Mouse (Mus musculus) kidney, adult 2 months (tissue): ENCODE data around the gene Nme2. TPM values are rescaled to one million over a fixed set of nuclear protein-coding genes. Genes with fewer than 3 reads are reported as not detected.

ENCODE experiments used
- DNase-seq: peaks from one replicate; pipeline ENCODE4 v3.0.0; 2021
- H3K27ac ChIP-seq: fragments of 200-500 bp; 2 replicates; pipeline ENCODE4 v1.5.1; 2012; ENCODE audit warnings: low read depth, low read length, control low read depth, inconsistent platforms; ENCODE audit not compliant: insufficient read depth
- H3K27me3 ChIP-seq: fragments of 200-500 bp; replicated peaks from 2 replicates; pipeline ENCODE4 v1.6.1; 2012; ENCODE audit warnings: mild to moderate bottlenecking, moderate library complexity, low read length, inconsistent platforms; ENCODE audit not compliant: control insufficient read depth, insufficient read depth
- H3K36me3 ChIP-seq: fragments of 200-500 bp; 2 replicates; pipeline ENCODE4 v1.6.1; 2012; ENCODE audit warnings: mild to moderate bottlenecking, moderate library complexity, low read length, inconsistent platforms; ENCODE audit not compliant: control insufficient read depth, insufficient read depth
- H3K4me1 ChIP-seq: fragments of 200-500 bp; 2 replicates; pipeline ENCODE4 v1.6.1; 2011; ENCODE audit warnings: low read length; ENCODE audit not compliant: control insufficient read depth, insufficient read depth
- H3K4me3 ChIP-seq: fragments of 200-500 bp; 2 replicates; pipeline ENCODE4 v1.5.1; 2011; ENCODE audit warnings: mild to moderate bottlenecking, low read depth, low read length, control low read depth; ENCODE audit not compliant: insufficient read depth
- CTCF ChIP-seq: fragments of 200-500 bp; conservative IDR thresholded peaks from 2 replicates; pipeline ENCODE4 v1.5.1; 2011; ENCODE audit warnings: low read depth, mild to moderate bottlenecking, control low read depth, low read length, moderate library complexity, mixed read lengths; ENCODE audit not compliant: insufficient read depth, insufficient read length
- POLR2A ChIP-seq: fragments of 200-500 bp; IDR thresholded peaks from one replicate; pipeline ENCODE4 v1.6.1; 2011; ENCODE audit warnings: low read depth, low read length, control low read depth
- WGBS: fragments of 180-500 bp; shearing (Covaris S2); methylation state at CpG from one replicate; pipeline ENCODE4 v1.1.7; 2018; 5-methylcytosine and 5-hydroxymethylcytosine counted together
- polyA plus RNA-seq: library from polyadenylated mRNA; depleted of rRNA; stranded (reverse); fragments of >200 nt; gene quantifications from 2 replicates; pipeline ENCODE4 v1.2.3, GENCODE M21; 2012

The Nme2 gene
- polyA plus RNA-seq, 1 experiment: 386 TPM

DNA sequence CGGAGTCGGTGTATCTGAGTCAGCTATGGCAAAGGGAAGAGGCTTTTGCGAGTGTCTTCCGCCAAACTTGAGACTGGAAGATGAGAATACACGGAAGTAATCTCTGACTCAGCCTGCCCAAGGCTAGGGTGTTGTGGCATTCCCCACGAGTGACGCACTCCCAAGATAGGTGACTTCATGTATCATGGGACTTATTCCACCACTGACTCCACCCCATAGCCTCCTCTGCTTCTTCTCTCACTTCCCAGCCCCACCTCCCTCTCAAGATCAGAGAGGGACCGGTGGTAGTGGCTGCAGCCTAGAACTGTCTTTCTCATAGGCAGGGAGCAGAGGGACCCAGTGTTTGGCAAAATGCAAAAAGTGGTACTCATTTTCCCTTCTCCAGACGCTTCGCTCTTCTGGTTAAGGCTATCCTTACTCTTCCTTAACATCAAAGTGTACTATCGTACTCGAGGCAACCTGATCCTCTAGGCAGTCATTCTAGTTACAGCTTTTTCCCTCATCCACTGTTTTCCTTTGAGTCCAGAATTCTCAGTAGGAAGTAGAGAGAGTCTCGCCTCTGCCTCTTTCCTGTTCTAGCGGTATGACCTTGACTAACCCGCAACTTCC lies 39.2 kb upstream of the Nme2 start:
- H3K27me3 ChIP-seq: no peaks in the 10 kb centered on the region
- H3K36me3 ChIP-seq: no peaks in the 10 kb centered on the region
- peaks cover 24% of the 10 kb centered on the region; the same call in 1 of the 2 replicates for H3K4me1 ChIP-seq
- 2% methylated on average over 15 of the region's 15 CpGs for WGBS
- peak overlapping the region; percentile 99 for H3K27ac ChIP-seq
- TF ChIP-seq POLR2A (no peak), CTCF (no peak)
- peak overlapping the region; percentile 78 for H3K4me3 ChIP-seq
- DNase-seq: peak; percentile 96

DNA sequence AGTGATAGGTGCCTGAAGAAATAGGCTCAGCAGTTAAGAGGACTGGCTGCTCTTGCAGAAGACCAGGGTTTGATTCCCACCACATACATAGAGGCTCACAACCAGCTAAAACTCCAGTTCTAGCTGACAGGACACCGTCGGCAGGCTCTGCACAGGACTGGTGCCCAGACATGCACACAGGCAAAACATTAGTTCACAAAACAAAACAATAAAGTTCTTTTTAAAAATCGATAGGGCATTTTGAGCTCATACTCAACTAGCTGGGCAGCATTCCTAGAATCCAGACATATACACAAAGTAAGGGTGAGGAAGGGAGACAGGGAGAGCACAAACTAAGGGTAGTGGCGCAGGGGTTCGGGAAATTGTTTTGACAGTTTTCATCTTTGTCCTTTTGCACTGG lies 38.5 kb upstream of the Nme2 start:
- TF ChIP-seq CTCF: no peak
- TF ChIP-seq POLR2A: no peak
- 32% methylated on average over 5 of the region's 5 CpGs for WGBS
- no peaks in the 10 kb centered on the region for H3K36me3 ChIP-seq
- H3K27ac ChIP-seq: peak overlapping the region; percentile 99
- DNase-seq: no peak
- H3K4me3 ChIP-seq: peak overlapping the region; percentile 78; the same call in 1 of the 2 replicates
- no peaks in the 10 kb centered on the region for H3K27me3 ChIP-seq
- peaks cover 20% of the 10 kb centered on the region; the same call in 1 of the 2 replicates for H3K4me1 ChIP-seq

GRCm38 (mm10) chr11:93988328-93989062 lies 32.4 kb upstream of the Nme2 start:
- Histone ChIP-seq H3K36me3 (no peaks in the 10 kb centered on the region), H3K27ac (peak overlapping the region; percentile 94), H3K27me3 (no peaks in the 10 kb centered on the region), H3K4me1 (peaks cover 16% of the 10 kb centered on the region), H3K4me3 (no peak overlapping the region)
- WGBS: 46% methylated on average over 12 of the region's 12 CpGs
- peak; percentile 85 for DNase-seq
- TF ChIP-seq POLR2A (no peak), CTCF (no peak)

DNA sequence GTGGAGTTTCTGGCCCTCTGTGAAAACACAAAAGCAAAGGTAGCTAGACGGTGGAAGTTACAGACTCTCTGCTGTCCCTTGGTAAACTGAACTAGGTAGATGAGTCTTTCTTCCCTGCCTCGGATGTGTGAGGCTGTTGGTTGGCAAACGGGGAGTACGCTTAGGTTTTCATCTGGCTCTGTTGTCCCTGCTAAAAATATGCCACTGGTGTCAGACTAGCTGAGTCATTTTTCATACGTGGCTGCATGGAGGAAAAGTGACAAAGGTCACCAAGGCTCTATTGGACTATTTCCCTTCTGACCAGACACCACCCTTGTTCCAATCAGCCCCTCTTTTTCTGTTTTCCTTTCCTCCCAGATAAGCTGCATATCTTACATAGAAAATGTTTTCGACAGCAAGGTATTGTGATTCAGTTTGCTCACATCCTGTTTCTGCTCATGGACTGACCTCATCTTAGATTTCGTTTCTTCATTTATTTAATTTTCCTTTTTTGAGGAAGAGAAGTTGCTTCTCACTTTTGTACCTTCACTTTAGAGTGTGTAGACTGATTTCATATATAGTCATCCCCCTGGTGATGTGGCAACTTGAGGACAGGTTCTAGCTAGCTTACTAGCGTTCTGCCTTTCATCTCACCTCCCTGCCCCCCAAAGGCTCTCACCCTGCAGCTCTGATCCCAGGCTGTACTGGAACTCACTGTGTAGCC lies 31.7 kb upstream of the Nme2 start:
- WGBS: 44% methylated on average over 8 of the region's 8 CpGs
- Histone ChIP-seq H3K4me1 (peaks cover 16% of the 10 kb centered on the region), H3K27ac (peak overlapping the region; percentile 94), H3K36me3 (no peaks in the 10 kb centered on the region), H3K27me3 (no peaks in the 10 kb centered on the region), H3K4me3 (no peak overlapping the region)
- peak; percentile 74 for DNase-seq
- TF ChIP-seq CTCF (no peak), POLR2A (no peak)

- H3K27ac ChIP-seq: peak overlapping the region; percentile 94
- WGBS: 88% methylated on average over 4 of the region's 4 CpGs
- peaks cover 16% of the 10 kb centered on the region for H3K4me1 ChIP-seq
- H3K4me3 ChIP-seq: no peak overlapping the region
- H3K36me3 ChIP-seq: no peaks in the 10 kb centered on the region
- DNase-seq: no peak
- H3K27me3 ChIP-seq: no peaks in the 10 kb centered on the region
- TF ChIP-seq CTCF: no peak
Observed at GRCm38 (mm10) chr11:93987026-93987425, 31.0 kb upstream of the Nme2 start.

DNA sequence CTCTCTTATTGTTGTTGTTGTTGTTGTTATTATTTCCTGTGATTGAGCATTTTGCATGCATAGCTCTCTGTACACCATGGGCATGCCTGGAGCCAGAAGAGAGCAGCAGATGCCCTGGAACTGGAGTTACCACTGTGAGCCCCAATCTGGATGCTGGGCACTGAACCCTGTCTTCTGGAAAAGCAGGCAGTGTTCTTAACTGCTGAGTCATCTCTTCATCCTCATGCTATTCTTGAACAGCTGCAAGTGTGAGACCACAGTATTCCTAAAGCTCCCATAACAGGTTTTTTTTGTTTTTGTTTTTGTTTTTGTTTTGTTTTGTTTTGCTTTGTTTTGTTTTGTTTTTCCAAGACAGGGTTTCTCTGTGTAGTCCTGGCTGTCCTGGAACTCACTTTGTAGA lies 30.2 kb upstream of the Nme2 start:
- H3K27me3 ChIP-seq: no peaks in the 10 kb centered on the region
- TF ChIP-seq CTCF (no peak), POLR2A (no peak)
- no peaks in the 10 kb centered on the region for H3K36me3 ChIP-seq
- no peak overlapping the region for H3K27ac ChIP-seq
- H3K4me1 ChIP-seq: peaks cover 16% of the 10 kb centered on the region
- H3K4me3 ChIP-seq: no peak overlapping the region
- peak; percentile 22 for DNase-seq

DNA sequence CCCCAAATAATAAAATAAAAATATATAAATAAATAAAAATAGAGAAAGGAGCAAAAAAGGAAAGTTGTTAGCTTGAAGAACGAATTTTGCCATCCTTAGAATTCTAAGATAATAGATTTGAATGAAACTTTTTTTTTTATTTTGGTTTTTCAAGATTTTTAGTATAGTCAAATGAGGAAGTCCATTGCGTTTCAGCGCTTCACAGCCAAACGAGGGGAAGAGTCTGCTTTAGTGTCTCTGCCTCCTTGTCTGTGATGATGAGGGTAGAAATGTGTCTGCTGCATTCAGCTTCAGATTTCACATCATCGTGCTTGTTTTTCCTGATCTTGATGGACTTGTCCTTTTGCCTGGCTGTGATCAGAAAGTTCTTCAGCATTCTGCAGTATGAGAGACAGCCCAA lies 29.2 kb upstream of the Nme2 start:
- H3K4me1 ChIP-seq: peaks cover 16% of the 10 kb centered on the region
- no peak for DNase-seq
- H3K27me3 ChIP-seq: no peaks in the 10 kb centered on the region
- no peak overlapping the region for H3K27ac ChIP-seq
- H3K4me3 ChIP-seq: no peak overlapping the region
- no peaks in the 10 kb centered on the region for H3K36me3 ChIP-seq
- 86% methylated on average over 5 of the region's 5 CpGs for WGBS
- TF ChIP-seq POLR2A: no peak
- TF ChIP-seq CTCF: no peak
